Mouse (Mus musculus): ENCODE measurements around the gene Zfp286.

DNA sequence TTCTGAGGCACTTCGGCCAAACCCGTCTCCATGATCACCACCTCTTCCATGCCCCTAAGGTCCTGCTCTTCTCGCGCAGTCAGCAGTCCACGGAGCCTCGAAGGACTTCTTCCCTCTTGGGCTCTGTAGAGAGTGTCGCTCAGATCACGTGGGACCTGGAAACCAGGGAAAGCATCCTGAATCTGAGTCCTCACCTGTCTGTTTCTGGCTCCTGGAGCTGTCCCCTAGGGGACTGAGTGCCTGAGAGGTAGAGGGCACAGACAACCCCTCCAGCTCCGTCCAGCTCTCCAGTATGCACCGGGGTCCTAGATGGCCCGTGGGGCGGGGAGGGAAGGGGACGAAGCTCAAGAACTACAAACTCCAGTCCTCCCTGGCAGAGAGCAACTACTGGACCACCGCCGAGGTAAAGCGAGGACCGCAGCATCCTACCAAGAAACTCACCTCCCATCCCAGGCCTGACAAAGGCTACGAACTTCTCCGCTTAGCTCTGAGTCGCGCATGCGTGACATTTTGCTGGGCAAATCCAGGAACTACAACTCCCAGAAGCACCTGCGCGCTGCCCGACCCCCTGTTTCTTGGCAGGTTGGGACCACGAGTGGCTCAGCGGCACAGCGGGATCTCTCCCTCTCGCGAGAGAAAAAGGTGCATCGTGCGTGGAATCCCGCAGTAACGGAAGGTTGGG is at the start of gene Zfp286:
- no peak for TF ChIP-seq CTCF (IDR thresholded peaks at IDR 0.05; ENCODE audit: extremely low read depth, insufficient read depth, insufficient read length, insufficient replicate concordance)
- no peak for TF ChIP-seq POLR2A (IDR thresholded peaks at IDR 0.05; ENCODE audit: low read depth, low read length)

All from spleen, adult 2 months (tissue).